Mouse (Mus musculus) lung, postnatal 0 days (tissue): ENCODE measurements around the gene Piezo1.

ENCODE experiments used
- CTCF ChIP-seq: IDR thresholded peaks from 2 replicates; pipeline ENCODE4 v1.5.1; 2016; ENCODE audit warnings: antibody characterized with exemption, mild to moderate bottlenecking
- EP300 ChIP-seq: IDR thresholded peaks from 2 replicates; pipeline ENCODE4 v1.6.1; 2016; ENCODE audit warnings: antibody characterized with exemption, mild to moderate bottlenecking, control low read depth

DNA sequence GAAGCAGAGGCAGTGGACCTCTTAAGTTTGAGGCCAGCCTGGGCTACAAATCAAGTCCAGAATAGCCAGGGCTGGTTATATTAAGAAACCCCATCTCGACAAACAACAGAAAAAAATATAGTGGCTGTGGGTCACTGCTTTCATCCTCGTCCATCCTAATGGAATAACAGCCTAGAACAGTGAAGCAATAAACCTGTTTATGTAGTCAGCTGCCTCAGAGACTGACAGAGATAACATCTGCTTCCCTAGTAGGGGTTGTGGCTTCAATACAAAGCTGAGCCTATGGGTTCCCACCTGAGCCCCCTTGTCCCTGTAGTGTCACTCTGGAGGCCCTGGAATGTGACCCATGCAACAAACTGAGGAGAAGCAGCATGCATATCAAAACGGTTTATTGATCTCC lies 23.1 kb upstream of the Piezo1 start:
- TF ChIP-seq CTCF (no peak), EP300 (no peak)
